Mouse (Mus musculus) large intestine, adult 2 months (tissue): ENCODE data around the gene Usp6nl. TPM values are rescaled to one million over a fixed set of nuclear protein-coding genes. Genes with fewer than 3 reads are reported as not detected.

Experiments
- DNase-seq: peaks from one replicate; pipeline ENCODE4 v3.0.0-alpha.2; 2012; ENCODE audit warnings: low read depth, low spot score
- WGBS: fragments of 180-500 bp; shearing (Covaris S2); methylation state at CpG from one replicate; pipeline ENCODE4 v1.1.7; 2018; 5-methylcytosine and 5-hydroxymethylcytosine counted together
- polyA plus RNA-seq: library from polyadenylated mRNA; depleted of rRNA; stranded (reverse); fragments of >200 nt; gene quantifications from 2 replicates; pipeline ENCODE4 v1.2.3, GENCODE M21; 2012

The Usp6nl gene
- polyA plus RNA-seq, 1 experiment, result 7.4 TPM

DNA sequence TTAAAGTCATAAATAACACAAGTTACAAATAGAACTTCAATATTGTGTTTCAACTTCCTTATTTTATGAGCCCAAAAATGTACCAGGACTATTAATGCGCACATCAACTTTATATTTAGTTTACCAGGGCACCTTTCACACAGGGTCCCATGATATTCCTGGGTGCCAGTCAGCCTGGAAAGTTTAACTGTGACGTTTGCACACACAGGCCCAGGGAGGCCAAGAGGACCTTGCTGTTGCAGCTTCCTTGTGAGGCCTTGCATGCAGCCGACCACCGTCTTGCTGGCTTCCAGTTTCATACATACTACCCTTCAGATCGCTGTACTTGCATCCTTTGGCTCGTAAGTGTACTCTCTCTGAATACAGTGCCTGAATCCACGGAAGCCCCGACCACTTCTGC is 8.3 kb downstream of the Usp6nl start:
- 54% methylated on average over 8 of the region's 8 CpGs for WGBS
- DNase-seq, result no peak

GRCm38 (mm10) chr2:6331324-6332137 is 9.1 kb downstream of the Usp6nl start:
- WGBS, result 19% methylated on average over 7 of the region's 7 CpGs
- DNase-seq, result no peak

DNA sequence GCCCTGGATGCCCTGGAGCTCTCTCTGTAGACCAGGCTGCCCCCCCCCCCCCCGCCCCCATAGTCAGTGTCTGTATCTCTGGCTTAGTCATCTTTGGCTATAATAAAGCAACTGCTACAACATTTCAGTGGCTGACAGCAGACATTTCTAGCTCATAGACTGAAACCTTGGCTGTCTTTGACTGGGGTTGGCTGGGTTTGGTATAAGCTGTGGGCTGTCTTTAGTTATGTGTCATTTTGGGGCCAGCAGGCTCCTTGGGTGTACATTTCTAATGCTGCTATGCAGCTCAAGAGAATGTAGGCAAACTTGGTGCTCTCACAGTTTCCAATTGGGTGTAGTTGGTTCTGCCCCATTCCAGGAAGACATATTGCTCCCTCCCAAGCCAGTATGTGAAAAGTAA is 11.1 kb downstream of the Usp6nl start:
- 83% methylated on average over 1 of the region's 1 CpGs for WGBS
- no peak for DNase-seq

DNA sequence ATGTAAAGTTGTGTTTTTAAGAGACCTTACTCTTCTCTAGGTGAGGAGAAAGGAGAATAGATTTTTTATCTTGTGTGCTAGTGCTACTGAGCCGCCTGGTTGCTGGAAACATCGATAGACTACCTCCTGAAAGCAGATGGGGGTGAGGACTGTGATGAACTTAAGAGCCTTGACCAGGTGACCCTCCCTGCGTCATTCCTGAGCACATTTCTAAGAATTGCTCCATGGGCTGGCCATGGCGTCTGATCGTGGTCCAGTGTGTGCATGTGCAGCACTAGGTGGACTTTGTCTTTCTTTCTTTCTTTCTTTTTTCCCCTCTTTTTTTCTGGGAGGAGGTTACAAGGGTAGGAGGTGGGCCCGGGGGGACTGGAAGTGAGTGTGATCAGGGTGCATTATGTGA is 11.5 kb downstream of the Usp6nl start:
- DNase-seq, result no peak
- WGBS, result 68% methylated on average over 6 of the region's 6 CpGs

DNA sequence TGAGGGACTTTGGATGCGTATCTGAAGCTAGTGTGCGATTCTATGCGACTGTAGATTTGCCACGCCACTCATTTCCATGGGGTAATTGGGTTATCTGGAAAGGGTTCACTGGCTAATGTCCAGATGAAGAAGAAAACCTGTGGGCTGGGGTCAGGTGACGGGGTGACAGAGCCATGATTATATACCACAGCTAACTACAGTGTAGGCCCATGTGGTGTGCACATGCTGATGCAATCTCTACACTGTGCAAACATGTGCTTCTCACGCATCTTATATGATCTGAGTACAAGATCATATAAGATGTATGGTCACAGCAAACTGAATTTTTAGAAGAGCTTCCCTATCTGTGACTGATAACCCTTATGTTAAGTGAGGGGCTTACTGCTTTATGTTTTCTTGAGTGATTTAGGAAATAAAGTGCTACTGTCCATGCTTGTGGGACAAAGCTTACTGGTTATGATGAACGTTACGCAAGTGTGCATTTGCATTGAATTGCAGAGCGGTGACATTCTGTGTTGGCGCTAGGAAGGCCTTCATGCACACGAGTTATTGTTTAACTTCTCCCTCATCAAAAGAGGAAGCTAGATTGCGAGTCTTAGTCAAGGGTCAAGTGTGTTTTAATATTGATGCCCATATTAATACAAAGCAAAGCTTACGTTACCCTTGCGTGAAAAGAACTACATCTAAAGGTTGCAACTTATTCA is 12.7 kb downstream of the Usp6nl start:
- DNase-seq, result no peak
- WGBS, result 33% methylated on average over 14 of the region's 14 CpGs

GRCm38 (mm10) chr2:6336013-6336412 is 13.5 kb downstream of the Usp6nl start:
- 70% methylated on average over 1 of the region's 1 CpGs for WGBS
- DNase-seq, result no peak

DNA sequence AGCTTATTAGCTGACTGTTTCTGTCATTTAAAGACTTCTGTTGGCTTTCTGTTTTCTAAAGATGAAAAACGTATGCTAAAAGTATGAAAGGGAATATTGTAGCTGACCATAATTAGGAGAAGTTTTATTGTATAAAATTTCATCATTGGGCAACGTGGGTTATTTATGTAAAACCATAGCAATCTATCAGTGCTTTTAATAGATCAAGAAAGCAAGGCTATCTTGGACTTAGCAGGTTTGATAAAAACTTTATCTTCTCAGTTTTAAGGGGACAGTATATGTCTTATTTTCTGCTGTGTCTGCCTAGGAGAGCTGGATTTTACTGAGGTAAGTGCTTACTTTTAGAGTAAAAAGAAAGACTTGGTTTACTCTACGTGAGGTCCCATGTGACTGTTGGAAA is 14.2 kb downstream of the Usp6nl start:
- no peak for DNase-seq
- WGBS, result 87% methylated on average over 3 of the region's 3 CpGs

DNA sequence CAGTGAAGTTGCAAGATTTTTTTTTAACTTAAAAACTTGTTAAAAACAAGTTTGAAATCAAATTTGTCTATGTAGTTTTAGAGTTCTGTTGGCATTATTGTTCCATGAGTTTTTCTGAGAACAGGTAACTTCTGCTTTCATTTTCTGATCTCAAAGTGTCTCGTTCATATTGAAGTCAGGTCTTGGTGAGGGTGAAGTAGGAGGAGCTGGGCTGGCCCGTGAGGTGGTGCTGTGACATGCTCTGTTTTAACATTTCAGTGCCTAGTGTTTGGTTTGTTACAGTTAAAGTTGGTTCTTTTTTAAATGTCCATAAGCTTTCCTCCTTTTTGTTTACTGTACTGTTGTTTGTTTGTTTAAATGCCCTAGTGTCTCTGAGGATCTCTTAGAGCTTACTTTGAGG is 15.0 kb downstream of the Usp6nl start:
- 38% methylated on average over 2 of the region's 2 CpGs for WGBS
- DNase-seq, result no peak

DNA sequence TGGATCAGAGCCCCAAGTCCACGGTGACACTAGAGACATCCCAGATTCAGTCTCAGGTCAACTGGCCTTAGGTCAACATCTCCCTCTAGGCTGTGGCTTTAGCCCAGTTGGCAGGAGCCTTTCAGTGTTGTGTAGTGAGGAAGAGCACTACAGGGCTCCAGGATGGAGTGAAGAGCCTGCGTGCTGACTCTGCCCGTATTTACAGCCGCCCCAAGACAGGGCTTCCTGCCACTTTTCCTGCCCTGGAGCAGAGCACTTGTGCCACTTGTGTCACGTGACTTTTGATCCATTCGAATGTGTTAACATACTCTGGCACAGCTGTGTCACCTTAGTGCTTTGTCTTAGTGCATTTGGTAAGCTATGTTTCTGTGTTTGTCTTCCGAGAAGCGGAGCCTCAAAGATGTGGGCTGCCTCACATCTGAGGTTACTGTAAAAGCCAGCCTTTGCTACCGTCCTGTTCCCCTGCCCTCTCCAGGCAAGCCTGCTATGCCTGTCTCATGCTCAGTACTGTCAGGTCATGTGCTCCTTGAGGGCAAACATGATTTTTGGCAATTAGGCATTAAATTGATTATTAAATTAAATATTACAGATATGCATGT is 15.7 kb downstream of the Usp6nl start:
- no peak for DNase-seq
- WGBS, result 60% methylated on average over 9 of the region's 9 CpGs

DNA sequence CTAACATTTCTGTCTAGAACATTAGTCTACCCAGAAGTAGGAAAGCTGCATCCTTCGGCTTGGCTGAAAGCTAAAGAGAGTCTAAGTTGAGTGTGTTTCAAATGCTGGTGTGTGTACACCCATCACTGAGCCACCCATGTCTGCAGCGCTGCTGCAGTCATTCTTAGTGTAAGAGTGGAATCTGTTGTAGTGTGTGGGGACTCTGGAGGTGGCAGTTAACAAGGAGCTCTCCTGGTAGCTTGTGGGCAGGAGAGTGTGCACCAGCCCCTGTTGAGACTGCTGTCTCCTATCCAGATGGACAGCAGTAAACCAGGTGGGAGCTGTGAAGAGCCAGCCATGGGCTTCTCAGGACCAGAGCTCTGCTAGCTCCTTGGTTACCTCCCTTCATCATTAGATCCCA is 18.0 kb downstream of the Usp6nl start:
- no peak for DNase-seq
- WGBS, result 82% methylated on average over 2 of the region's 2 CpGs

GRCm38 (mm10) chr2:6341496-6341895 is 19.0 kb downstream of the Usp6nl start:
- WGBS, result 26% methylated on average over 7 of the region's 7 CpGs
- no peak for DNase-seq

DNA sequence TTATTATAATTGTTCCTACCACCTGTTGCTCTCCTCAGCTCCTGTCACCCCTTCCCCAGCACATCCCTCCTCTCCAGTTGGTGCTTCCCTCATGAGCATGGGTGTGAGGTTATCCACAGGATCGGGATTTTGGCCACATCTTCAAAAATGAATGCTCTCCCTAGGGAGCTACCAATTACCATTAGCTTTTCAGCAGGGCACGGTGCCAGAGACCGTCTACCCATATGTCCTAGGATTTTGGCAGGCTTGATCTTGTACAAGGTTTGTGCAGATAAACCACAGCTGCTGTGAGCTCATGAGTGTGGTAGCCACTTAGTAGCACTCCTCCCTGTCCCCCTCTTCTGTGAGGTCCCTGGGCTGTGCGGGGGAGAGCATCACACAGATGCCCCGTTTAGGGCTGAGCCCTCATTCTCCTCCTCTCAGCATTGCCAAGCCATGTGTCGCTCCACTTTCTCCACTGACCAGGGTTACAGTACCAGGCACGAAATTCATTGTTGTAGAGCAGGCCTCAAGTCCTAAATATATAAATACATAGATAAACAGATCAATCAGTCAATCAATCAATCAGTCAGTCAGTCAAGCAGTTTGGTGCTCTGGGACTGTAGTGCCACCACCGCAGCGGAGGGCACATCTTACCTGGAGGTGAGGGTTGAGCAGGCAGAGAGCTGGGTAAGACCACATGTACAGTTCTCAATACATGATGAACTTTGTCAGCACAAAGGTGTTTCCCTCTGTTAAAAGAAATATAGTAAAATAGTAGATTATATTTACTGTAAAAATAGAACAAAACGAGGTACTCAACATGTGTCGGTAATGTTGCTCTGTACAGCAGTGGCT is 27.0 kb downstream of the Usp6nl start:
- WGBS, result 60% methylated on average over 11 of the region's 11 CpGs
- no peak for DNase-seq

GRCm38 (mm10) chr2:6350164-6350563 is 27.7 kb downstream of the Usp6nl start:
- 29% methylated on average over 9 of the region's 9 CpGs for WGBS
- no peak for DNase-seq

DNA sequence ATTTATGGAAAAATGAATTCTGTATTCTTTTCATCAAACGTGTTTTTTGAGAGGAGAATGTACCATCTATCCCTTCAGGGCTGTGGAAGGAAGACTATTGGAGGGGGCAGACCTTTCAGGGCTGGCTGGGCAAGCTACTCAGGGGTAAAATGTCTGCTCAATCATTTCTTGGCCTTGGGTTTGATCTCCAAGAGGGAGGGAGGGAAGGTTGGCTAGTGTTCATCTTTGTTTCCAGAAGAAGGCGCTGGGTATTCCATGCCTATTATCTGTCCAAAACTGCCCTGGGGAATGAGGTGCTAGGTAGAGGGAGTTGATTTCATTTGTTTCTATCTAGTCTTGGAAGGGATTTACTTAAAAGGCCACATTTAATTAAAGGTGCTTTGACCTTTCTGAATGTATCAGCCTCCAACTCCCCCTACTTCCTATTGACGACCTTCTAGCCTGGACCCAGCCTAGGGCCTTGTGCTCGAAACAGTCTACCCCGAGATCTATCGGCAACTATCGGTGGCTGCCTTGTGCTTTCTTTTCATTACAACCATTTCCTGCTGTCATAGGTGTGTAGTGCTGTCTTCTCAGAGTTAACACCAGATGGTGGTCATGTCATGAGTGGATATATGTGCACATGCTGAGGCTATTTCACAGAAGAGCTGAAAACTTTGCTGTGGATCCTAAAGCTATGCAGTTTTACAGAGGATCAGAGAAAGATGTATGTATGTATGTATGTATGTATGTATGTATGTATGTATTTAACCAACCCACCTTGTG is 28.6 kb downstream of the Usp6nl start:
- 75% methylated on average over 7 of the region's 7 CpGs for WGBS
- no peak for DNase-seq

DNA sequence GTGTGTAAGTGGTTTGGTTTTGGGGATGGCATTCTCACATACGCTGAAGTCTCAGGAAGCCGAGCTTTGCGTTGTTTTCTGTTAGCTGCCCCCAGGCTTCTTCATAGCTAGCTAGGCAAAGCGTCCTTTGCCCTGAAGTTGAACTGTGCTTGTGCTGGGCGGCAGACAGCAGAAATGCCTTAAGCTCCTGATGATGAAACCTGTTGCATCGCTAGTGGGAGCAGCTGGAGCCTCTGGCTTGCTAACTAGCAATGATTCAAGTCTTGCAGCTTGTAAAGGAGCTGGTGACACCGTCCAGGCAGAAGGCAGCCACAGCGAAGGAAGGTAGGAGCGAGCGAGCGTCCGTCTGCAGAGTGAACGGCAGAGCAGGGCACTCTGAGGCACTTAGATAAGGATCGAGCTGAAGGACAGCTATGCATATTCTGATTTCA is 30.1 kb downstream of the Usp6nl start:
- whole genome bisulfite sequencing, result 9% methylated on average over 14 of the region's 14 CpGs
- DNase-seq, result no peak

- DNase-seq, result no peak
- 21% methylated on average over 4 of the region's 4 CpGs for WGBS
Observed at GRCm38 (mm10) chr2:6353060-6353459, 30.6 kb downstream of the Usp6nl start.

GRCm38 (mm10) chr2:6357306-6357705 is 34.8 kb downstream of the Usp6nl start:
- 90% methylated on average over 7 of the region's 7 CpGs for WGBS
- no peak for DNase-seq

DNA sequence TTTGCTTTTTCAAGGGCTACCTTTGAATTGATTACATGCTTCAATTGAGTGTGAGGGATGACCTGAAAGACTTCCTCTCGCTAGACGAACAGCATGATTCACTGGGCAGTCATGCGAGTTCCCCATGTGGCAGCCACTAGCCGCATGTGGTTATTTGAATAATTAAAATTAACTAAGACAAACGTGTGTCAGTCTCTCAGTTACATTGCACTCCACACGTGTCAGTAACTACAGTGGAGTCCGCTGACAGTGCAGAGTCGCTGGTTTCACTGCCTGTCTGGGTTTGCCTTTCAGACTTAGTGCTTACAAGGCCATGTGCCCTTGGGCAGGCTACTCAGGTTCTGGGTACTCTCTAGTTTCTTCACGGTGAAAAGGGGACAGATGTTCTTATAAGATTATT is 37.2 kb downstream of the Usp6nl start:
- WGBS, result 27% methylated on average over 9 of the region's 9 CpGs
- no peak for DNase-seq

GRCm38 (mm10) chr2:6363126-6363525 is 40.7 kb downstream of the Usp6nl start:
- WGBS, result 17% methylated on average over 13 of the region's 13 CpGs
- DNase-seq, result no peak
